Mouse (Mus musculus): ENCODE measurements around the gene Mettl7a2. TPM values are rescaled to one million over a fixed set of nuclear protein-coding genes. Genes with fewer than 3 reads are reported as not detected.

The Mettl7a2 gene
- total RNA-seq, 2 experiments from 2014 or later, result 1.1 to 1.2 TPM

DNA sequence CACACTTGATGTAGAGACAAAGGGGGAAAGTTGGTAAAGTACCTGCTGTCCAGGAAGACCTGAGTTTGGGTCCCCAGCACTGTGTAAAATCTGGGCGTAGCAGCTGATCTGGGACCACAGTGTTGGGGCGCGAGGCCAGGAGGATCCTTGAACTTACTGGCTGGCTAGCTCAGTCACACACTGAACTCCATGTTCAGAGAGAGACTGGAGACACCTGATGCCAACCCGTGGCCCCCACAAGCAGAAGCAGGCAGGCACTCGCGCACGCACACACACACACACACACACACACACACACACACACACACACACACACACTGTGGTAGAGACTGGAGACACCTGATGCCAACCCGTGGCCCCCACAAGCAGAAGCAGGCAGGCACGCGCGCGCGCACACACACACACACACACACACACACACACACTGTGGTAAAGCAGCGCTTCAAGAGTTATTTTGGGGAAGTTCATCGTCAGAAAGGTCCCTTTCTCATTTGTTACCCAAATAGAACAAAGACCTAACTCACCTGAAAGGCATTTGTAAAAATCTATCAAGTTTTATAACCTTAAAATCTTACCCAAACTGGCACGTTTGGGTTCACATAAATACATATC, 35.3 kb downstream of the Mettl7a2 start:
- no peak for DNase-seq (ENCODE audit: low spot score)
- intact Hi-C loops (cut with DNase I), result no loop called here

DNA sequence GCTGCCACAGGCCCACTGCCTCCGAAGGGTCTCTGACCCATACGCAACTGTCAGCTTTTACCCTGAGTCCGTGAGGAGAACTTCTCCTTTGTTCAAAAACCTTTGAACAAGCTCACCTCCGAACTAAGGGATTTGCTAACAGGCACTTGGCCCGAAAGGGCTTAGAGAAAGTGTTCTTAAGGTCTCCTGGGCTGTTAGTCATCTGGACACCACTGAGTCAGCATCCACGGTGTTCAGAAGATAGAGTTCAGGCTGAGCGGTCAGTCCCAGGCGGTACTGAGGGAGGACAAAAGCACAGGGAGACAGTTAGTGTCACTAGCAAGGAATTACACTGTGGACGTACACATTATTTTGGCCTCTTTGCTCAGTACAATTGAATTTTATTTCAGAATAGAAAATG, 35.9 kb downstream of the Mettl7a2 start:
- no peak for DNase-seq (ENCODE audit: low spot score)
- intact Hi-C loops (cut with DNase I), result no loop called here

DNA sequence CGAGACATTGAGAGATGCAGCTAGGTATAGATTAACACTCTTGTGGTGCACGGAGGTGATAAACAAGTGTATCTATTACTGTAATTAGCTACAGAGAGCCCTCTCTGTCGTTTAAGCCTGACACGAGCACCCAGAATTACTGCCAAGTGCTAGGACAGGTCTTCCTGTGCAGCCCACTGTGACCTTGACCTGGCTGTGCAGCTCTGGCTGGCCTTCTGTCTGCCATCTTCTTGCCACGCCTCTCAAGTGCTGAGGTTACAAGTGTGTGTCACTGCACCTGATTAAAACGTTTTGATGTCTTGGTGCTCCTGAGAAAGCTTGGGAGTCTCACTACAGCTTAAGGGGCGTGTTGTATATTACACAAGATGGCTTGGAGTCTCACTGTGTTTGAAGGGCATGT, 38.1 kb downstream of the Mettl7a2 start:
- intact Hi-C loops (cut with DNase I), result no loop called here
- no peak for DNase-seq (ENCODE audit: low spot score)

DNA sequence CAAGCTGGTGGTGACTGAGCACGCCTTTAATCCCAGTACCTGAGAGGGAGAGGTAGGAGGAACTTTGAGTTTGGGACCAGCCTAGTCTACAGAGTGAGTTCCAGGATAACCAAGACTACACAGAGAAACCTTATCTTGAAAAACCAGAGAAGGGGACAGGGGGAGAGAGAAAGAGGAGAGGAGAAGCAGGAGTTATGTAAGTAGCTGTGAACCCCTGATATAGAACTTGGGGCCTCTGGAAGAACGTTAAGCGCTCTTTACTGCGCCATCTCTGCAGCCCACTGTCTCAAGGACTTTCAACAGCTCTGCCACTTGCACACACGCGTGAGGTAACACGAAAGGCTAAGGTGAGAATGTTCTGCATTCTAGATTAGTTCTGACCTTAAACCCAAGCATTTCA, 38.6 kb downstream of the Mettl7a2 start:
- intact Hi-C loops (cut with DNase I), result no loop called here
- DNase-seq (ENCODE audit: low spot score), result no peak

DNA sequence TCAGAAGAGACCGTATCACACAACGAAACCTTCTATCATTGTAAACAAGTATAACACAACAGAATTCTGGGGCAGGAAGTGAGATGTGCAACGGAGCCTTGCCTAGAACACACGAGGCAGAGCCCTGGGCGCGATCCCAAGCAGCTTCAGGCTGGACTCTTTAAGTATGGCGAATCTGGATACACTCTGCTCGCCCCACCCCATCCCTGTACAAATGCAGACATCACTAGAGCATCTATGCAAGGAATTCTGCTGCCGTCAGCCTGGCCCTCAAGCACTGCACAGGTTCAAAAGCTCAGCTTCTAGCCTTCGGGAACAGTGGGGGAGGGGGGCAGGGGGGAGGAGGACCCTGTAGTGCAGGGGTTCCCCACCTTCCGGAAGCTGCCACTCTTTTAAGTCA, 40.0 kb downstream of the Mettl7a2 start:
- no peak for DNase-seq (ENCODE audit: low spot score)
- intact Hi-C loops (cut with DNase I), result no loop called here

DNA sequence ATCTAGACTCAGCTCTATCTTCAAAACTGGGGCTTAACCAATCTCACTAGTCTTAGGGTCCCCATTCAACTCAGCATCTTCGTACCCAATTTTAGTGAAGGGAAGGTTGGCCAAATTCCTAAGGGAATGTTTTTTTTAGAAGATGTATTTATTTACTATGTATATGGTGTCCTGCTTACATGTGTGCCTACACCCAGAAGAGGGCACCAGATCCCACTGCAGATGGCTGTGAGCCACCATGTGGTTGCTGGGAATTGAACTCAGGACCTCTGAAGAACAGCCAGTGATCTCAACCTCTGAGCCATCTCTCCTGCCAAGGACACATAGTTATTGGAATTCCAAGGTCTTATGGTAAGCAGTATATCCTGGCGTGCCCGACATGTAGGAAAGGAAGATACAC, 42.6 kb downstream of the Mettl7a2 start:
- DNase-seq (ENCODE audit: low spot score), result no peak
- intact Hi-C loops (cut with DNase I), result loop anchor here (5.0 kb wide), 1 partner anchor 62 kb away; no protein-coding TSS in a partner anchor

DNA sequence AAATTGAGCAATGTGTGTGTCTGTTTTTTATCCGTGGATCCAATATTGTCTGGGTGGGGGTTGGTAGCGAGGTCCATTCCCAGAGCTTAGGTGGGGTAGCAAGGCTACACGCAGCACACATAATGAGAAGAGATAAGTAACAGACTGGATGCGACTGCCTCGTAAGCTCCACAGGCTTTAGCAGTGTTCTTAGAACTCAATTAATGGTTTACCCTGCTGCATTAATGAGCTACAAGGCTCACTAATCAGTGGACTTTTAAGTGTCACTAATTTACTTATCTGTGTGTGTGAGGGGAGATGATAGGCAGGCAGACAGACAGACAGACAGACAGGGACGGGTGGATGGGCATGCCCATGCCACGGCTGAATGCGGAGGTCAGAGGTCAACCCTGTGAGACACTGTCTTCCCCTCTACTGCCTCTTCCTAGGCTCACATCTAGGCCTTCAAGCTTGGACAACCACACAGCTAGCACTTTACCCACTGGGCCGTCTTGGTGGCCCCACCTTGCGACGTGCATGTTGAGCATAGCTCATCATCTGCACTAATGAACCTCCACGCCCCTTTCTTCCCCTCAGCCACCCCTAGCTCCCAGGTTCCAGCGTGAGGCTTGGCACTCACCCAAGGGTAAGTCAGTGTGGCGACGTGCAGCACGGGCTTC, 47.7 kb downstream of the Mettl7a2 start:
- intact Hi-C loops (cut with DNase I), result no loop called here
- no peak for DNase-seq (ENCODE audit: low spot score)

DNA sequence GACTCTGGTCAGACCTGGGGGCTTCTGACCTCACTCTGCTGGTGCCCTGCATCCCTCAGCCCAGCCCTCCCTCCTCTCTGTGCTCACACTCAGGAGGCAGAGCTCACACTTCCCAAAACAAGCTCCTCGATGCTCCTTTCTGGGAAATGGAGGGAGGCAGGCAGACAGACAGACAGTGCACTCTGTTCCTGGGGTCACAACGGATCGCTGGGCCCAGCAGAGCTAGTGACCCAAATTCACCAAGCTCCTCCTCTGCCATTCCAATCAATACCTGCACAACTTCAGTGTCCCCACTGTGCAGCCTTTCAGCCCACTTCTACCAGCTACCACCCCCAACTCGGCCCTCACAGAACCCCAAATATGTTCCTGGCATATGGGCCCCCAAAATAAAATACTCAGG, 48.8 kb downstream of the Mettl7a2 start:
- no peak for DNase-seq (ENCODE audit: low spot score)
- intact Hi-C loops (cut with DNase I), result no loop called here

DNA sequence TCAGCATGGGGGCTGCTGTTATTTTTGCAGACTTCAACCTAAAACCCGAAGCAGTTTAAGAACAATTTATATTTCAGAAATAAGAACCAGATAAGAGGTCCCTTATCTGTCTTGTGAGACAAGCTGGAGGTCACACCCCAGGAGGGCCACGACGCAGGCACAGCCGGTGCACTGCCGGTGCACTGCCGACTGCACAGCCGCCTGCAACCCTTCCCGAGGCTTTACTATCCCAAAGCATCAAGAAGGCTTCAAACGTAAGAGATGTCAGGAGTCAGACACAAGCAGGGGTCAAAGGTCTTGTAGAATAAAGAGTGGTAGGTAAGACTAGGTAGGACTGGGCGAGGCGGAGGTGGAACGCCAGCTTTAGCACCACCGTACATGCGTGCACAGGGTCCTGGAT, 49.3 kb downstream of the Mettl7a2 start:
- no peak for DNase-seq (ENCODE audit: low spot score)
- intact Hi-C loops (cut with DNase I), result no loop called here

DNA sequence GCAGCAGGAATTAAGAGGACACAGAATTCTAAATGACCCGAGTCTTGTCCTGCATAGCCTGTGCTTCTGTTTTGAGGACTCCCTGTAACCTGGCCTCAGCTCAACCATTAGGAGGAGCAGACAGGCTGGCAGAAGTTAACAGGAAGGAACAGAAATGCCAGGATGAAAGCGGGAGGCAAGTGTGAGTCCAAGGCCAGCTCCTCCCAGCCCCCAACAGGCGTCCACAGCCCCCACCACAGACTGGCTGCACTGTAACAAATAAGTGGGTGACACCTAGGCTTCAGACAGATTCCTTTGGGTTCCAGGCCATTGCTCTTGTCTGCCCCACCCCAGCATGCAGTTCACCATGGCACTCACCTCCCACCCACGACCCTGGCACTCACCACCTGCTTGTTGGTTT, 49.8 kb downstream of the Mettl7a2 start:
- no peak for DNase-seq (ENCODE audit: low spot score)

DNA sequence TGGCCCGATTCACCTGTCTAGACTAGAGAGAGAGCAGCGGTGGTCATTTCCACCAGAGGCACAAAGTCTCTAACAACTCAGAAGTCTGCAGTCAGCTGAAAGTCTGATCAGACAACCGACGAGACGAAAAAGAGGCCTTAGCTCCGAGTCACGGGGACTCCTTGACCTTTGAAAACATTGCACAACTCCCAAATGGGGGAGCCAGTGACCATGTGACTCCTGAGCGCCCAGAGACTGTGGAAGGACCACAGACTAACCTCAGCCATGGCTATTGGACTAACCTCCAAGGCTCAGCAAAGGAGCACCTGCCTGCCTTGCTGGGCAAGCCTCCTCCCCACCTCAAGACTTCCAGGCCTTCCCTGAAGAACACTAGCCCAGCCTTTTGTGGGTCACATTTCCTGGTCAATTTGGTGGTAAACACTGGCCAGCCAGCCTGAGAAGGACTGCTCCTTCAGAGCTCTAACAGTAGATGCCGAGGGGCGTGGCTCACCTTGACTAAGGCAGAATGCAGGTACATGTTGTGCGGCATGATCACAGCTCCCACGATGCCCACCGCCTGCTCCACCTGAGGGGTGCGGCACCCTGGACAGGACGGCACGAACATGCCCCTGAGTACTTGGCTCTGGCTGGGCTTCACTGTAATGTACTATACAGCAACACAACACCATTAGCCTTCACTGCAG, 50.5 kb downstream of the Mettl7a2 start:
- intact Hi-C loops (cut with DNase I), result no loop called here
- DNase-seq (ENCODE audit: low spot score), result no peak

More for the DNA sequence above, 49.8 kb downstream of the Mettl7a2 start:
- intact Hi-C loops (cut with DNase I), result no loop called here

DNA sequence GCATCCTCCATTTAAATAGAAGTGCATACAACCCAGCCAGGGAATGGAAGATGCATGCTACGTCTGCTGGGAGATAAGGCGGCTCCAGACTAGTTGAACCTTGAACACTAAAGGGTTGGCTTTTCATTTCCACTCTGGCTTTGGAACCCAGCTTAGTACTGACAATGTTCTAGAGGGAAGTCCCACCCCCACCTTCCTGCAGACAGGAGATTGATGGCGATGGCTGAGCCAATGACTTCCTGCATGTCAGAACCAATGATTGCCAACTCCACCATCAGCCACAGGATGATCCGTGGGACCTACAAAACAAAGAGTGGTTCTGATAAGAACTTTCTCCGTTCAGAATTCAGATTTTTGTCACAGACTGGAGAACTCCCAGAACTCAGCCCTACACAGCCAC, 53.1 kb downstream of the Mettl7a2 start:
- intact Hi-C loops (cut with DNase I), result no loop called here

DNA sequence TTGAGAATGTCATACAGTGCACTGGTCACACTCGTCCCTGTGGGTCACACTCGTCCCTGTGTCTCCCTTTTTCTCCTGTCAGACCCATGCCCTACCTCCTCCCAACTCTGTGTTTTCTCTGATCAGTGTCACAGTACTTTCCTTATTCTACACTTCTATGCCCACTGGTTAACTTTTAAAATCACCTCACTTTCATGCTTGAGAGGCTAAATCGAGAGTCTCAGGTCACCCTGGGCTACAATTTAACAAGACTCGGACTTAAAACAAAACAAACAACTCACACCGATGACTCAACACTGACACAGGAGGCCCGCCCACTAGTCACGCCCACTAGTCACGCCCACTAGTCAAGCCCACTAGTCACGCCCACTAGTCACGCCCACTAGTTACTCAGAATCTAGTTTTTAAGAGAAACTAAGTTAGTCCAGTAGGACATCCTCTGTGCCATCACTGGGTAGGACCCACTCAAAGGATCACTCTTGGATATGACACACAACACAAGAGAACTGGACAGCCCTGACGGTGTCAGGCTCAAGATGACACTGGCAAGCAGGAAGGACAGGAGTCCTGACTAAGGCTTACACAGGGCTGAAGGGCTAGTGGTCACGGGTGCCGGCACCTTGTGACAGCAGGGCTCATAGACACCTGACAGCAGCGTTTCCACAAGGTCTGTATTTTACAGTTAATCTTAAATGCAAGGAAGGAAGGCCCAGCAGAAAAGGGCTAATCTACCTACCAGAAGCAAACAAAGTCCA, 58.1 kb downstream of the Mettl7a2 start:
- DNase-seq (ENCODE audit: low spot score), result no peak
- intact Hi-C loops (cut with DNase I), result no loop called here

More for the DNA sequence above, 53.1 kb downstream of the Mettl7a2 start:
- DNase-seq (ENCODE audit: low spot score), result no peak

Other genes with a start within 250 kb of the Mettl7a2 start
- gene Atf1, start 125.4 kb upstream of the Mettl7a2 start, total RNA-seq (2021), result 10 to 100 TPM; 46.0 to 51.8 TPM
- not detected for gene Tmprss12, start 72.4 kb upstream of the Mettl7a2 start, total RNA-seq (2021)
- 10 to 100 TPM; 46.8 to 52.7 TPM for gene Mettl7a1, start 49.1 kb upstream of the Mettl7a2 start, total RNA-seq (2021)
- under 1 TPM in 1 of 2 experiments, not detected in 1; 0.16 TPM for gene Mettl7a3, start 18.3 kb upstream of the Mettl7a2 start, total RNA-seq (2021)
- gene Methig1, start 51 bp upstream of the Mettl7a2 start, total RNA-seq (2021), result not detected
- not detected for gene Higd1c, start 11.3 kb downstream of the Mettl7a2 start, total RNA-seq (2021)
- gene Gm5475, start 68.9 kb downstream of the Mettl7a2 start, total RNA-seq (2021), result not detected
- gene Slc11a2, start 71.9 kb downstream of the Mettl7a2 start, total RNA-seq (2021), result 10 to 100 TPM; 52.6 to 56.9 TPM
- 10 to 100 TPM; 13.6 to 14.6 TPM for gene Letmd1, start 115.8 kb downstream of the Mettl7a2 start, total RNA-seq (2021)
- gene Csrnp2, start 142.3 kb downstream of the Mettl7a2 start, total RNA-seq (2021), result 1 to 10 TPM; 2.5 to 2.9 TPM
- 10 to 100 TPM; 12.6 to 13.3 TPM for gene Tfcp2, start 198.8 kb downstream of the Mettl7a2 start, total RNA-seq (2021)
- 10 to 100 TPM; 10.5 to 10.9 TPM for gene Pou6f1, start 246.8 kb downstream of the Mettl7a2 start, total RNA-seq (2021)